Mouse (Mus musculus): ENCODE results near the gene Olfr1494.

The Olfr1494 gene

GRCm38 (mm10) chr19:13739428-13739827, at the start of gene Olfr1494:
Olfr1494 (plus strand) TSS chr19:13739728.
- no peak for DNase-seq (ENCODE audit: low read depth, low spot score)

GRCm38 (mm10) chr19:13696968-13697367, 42.6 kb upstream of the Olfr1494 start, which contains the start of gene Olfr1491:
Olfr1491 (plus strand) TSS chr19:13697268.
- no peak for DNase-seq (ENCODE audit: low read depth, low spot score)

- DNase-seq (ENCODE audit: low read depth, low spot score), result no peak
These were observed 16.6 kb upstream of the Olfr1494 start, which contains the start of gene Olfr1493-ps1 for GRCm38 (mm10) chr19:13722978-13723377. Olfr1493-ps1 (plus strand) TSS chr19:13723278.

GRCm38 (mm10) chr19:13749366-13749765, 9.8 kb downstream of the Olfr1494 start:
- DNase-seq (ENCODE audit: low read depth, low spot score), result no peak

DNA sequence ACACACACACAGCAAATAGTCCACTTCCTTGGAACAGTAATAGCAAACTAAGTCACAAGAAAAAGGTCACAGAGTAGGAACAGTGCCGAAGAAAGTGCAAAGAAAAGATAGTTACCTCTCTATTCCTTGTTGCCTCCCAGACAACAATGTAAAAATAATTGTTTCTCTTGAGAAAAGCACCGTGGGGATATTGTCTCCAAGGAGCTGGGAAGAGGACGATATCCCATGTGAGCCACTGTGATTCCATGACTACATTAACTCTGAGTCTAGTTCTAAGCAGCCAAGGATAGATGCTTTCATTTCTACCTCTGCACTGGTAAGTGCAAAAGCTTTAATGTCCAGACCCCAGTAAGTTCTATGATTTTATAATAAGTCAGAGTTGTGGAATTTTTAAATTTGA, 24.8 kb downstream of the Olfr1494 start, which contains the start of gene Olfr1495:
Gene Olfr1495, plus strand, starts transcription at position 301 of the 400 bp plus-strand sequence.
- DNase-seq (ENCODE audit: low read depth, low spot score), result no peak

- no peak for DNase-seq (ENCODE audit: low read depth, low spot score)
These were observed 29.2 kb downstream of the Olfr1494 start for GRCm38 (mm10) chr19:13768565-13769276.

DNA sequence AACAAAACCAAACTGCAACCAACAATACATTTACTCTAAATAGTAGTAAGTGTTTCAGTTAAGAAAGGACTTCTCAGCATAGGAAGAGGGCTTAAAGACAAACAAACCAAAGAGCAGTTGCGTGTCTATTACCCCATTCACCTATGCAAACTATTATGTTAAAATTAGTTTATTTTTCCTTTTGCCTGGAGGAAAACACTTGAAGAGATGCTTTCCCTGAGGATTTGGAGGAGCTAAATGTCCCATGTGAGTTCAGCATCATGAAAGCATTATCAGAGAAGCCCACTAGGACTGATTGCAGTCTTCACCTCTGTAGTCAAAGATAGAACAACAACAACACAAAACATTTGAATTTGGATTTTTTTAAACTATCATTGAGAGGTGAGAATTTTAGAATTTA, 38.0 kb downstream of the Olfr1494 start, which contains the start of gene Olfr1496:
Gene Olfr1496, plus strand, starts transcription at position 301 of the 400 bp plus-strand sequence.
- DNase-seq (ENCODE audit: low read depth, low spot score), result no peak

DNA sequence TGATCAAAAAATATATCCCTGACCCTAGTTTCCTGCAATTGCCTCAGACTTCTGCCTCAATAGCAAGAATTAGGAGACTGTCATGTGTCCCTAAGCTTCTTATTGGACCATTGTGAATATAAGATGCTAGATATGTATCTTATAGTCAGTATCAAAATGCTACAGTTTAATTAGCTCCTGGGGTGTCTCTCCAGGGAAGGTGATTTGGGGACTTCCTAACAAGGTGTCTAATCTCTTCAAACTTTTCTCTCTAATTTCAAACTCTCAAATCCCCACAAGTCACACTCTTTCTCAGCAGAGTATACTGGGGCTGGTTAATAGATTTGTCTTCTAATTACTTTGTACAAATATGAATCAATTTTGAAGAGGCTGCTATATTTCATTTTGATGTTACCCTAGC, 58.6 kb downstream of the Olfr1494 start, which contains the start of gene Olfr1497:
Gene Olfr1497, minus strand, starts transcription at position 101 of the 400 bp plus-strand sequence.
- DNase-seq (ENCODE audit: low read depth, low spot score), result no peak

Data from CD4-positive helper T cell, adult 2 months (primary cell).